Mouse (Mus musculus) spleen, postnatal 4 days (tissue): ENCODE data around the gene Prlhr.

Source experiments
- DNase-seq, 2 experiments: peaks; one replicate each; pipeline ENCODE4 v3.0.0; 2022; ENCODE audit warnings: low spot score in 2 of 2

Gene Prlhr

GRCm38 (mm10) chr19:60468254-60468762, at the start of gene Prlhr:
TSS of gene Prlhr (minus strand) at chr19:60468304.
- DNase-seq: no peak

GRCm38 (mm10) chr19:60515064-60515463, 47.0 kb upstream of the Prlhr start:
- no peak for DNase-seq

- no peak for DNase-seq
These were observed 45.3 kb upstream of the Prlhr start for GRCm38 (mm10) chr19:60513431-60513830.

GRCm38 (mm10) chr19:60500209-60500608, 32.1 kb upstream of the Prlhr start:
- no peak for DNase-seq

GRCm38 (mm10) chr19:60497171-60497570, 29.1 kb upstream of the Prlhr start:
- DNase-seq: no peak

- DNase-seq: no peak
These were observed 27.7 kb upstream of the Prlhr start for GRCm38 (mm10) chr19:60495772-60496171.

GRCm38 (mm10) chr19:60489566-60489965, 21.5 kb upstream of the Prlhr start:
- DNase-seq: no peak

- DNase-seq: no peak
These were observed 17.2 kb upstream of the Prlhr start for GRCm38 (mm10) chr19:60485261-60485660.

GRCm38 (mm10) chr19:60478859-60479258, 10.8 kb upstream of the Prlhr start:
- no peak for DNase-seq

- no peak for DNase-seq
These were observed 9.7 kb upstream of the Prlhr start for GRCm38 (mm10) chr19:60477788-60478187.

GRCm38 (mm10) chr19:60468846-60469245, 742 bp upstream of the Prlhr start:
- peak; percentile 12 to 65 for DNase-seq

- DNase-seq: peak in 1 of 2 experiments; percentile 60
These were observed 506 bp downstream of the Prlhr start for GRCm38 (mm10) chr19:60467588-60468007.

- peak; percentile 40 to 81 for DNase-seq
These were observed 1.0 kb downstream of the Prlhr start for GRCm38 (mm10) chr19:60466953-60467570.

- DNase-seq: no peak
These were observed 2.4 kb downstream of the Prlhr start for GRCm38 (mm10) chr19:60465726-60466125.

- no peak for DNase-seq
These were observed 4.2 kb downstream of the Prlhr start for GRCm38 (mm10) chr19:60463896-60464295.

- no peak for DNase-seq
These were observed 4.7 kb downstream of the Prlhr start for GRCm38 (mm10) chr19:60463440-60463839.

- no peak for DNase-seq
These were observed 6.6 kb downstream of the Prlhr start for GRCm38 (mm10) chr19:60461476-60461875.

GRCm38 (mm10) chr19:60459680-60460079, 8.4 kb downstream of the Prlhr start:
- DNase-seq: no peak

GRCm38 (mm10) chr19:60459071-60459470, 9.0 kb downstream of the Prlhr start:
- no peak for DNase-seq

- no peak for DNase-seq
These were observed 12.3 kb downstream of the Prlhr start for GRCm38 (mm10) chr19:60455791-60456190.

- DNase-seq: no peak
These were observed 27.6 kb downstream of the Prlhr start for GRCm38 (mm10) chr19:60440531-60440930.

- DNase-seq: no peak
These were observed 28.0 kb downstream of the Prlhr start for GRCm38 (mm10) chr19:60440083-60440482.

- DNase-seq: no peak
These were observed 30.4 kb downstream of the Prlhr start for GRCm38 (mm10) chr19:60437566-60438241.
